Mouse (Mus musculus) hematopoietic multipotent progenitor cell, adult 10-12 weeks (in vitro differentiated cells): Measurements from ENCODE around the gene Vopp1. TPM values are rescaled to one million over a fixed set of nuclear protein-coding genes. Genes with fewer than 3 reads are reported as not detected.

Experiments
- polyA plus RNA-seq: library from polyadenylated mRNA; stranded (reverse); fragments of >175 nt; gene quantifications from 2 replicates; pipeline ENCODE4 v1.2.3, GENCODE M21; 2012; ENCODE audit warnings: low replicate concordance

The Vopp1 gene
- polyA plus RNA-seq, result 12.0 and 15.4 TPM in 2 replicates

DNA sequence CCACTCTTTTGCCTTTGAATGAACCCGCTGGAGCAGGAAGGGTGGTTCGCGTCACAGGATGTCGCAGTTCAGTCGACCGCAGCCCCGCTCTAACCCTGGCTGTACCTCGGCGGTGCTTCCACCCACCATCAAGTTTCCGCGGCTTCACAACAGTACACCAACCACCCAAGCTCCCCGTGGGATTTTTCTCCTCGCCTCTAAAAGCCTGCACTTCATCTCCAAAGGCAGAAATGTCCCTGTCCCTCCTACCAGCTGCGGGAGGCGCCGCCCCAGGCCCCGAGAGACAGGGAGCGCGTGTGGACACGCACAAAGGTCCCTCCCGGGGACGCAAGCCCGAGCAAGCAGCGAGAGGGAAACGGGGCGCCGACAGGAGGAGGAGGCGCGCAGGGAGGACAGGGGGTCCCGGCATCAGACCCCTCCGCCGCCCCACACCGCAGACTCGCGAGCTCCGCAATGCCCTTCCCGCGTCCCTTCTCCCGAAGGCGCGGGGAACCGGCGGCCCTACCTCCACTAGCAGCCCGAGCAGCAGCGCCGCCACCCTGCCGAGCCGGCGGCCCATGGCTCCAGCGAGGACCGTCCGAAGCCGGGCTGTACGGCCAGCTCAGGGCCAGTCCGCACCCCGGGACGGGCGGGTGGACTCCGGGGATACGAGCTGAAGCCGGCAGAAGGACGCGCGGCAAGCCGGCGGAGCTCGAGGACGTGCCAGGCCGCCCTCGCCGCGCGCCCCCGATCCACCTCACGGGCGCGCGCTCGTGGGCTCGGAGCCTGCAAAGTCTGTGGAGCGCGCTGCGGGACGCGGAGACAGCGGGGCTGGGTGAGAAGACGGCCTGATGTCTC lies at the start of gene Vopp1:
TSS of gene Vopp1 (minus strand) at position 738 of the 837 bp plus-strand sequence.

DNA sequence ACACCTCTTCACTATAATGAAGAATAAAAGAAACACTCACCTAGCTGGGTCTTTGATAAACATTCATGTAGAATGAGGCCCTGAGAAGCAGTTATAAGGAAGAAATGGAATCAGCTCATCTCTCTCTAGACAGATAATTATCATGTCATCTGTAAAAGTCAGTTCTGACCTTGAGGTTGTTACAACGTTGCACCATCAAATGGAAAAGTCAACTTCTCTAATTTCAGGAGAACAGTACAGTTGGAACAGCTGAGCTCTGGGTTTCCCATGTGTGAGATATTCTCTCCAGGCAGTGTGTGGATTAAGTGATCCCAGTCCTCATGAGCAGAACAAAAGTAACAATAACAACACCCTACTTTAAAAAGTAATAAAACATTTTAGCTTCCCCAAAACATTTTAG lies 25.3 kb upstream of the Vopp1 start, which contains the start of gene Vmn1r21:
TSS of gene Vmn1r21 (minus strand) at position 58 of the 400 bp plus-strand sequence.

DNA sequence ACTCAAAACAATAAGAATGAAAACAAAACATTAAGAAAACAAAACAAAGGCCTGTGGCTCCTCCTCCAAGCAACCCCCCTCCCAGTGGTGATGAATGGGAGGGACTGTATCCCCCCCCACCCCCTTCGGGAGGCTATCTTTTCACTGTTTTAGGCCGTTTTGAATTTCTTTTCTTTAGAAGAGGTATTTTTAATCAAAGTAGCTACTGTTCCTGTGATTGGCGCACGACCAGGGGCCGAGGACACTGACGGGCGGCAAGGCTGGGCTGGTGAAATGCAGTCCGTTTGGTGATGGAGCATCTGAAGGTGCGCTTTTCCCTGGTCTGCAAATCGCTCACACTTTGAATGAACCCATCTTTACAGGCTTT lies 122.6 kb downstream of the Vopp1 start, which contains the start of gene Lancl2:
TSS of gene Lancl2 (plus strand) at position 165 of the 367 bp plus-strand sequence.

GRCm38 (mm10) chr6:57691467-57692261 lies 133.3 kb downstream of the Vopp1 start, which contains the start of gene Pyurf:
Pyurf (minus strand) TSS chr6:57692078.

Other genes with a start within 250 kb of the Vopp1 start
- 13.6 and 26.0 TPM in 2 replicates for gene Herc6, start 244.2 kb downstream of the Vopp1 start, polyA plus RNA-seq
- gene Pyurf, start 133.1 kb downstream of the Vopp1 start, polyA plus RNA-seq, result 5.9 and 11.0 TPM in 2 replicates
- gene Lancl2, start 122.6 kb downstream of the Vopp1 start, polyA plus RNA-seq, result 9.0 and 16.3 TPM in 2 replicates
- not detected in 2 replicates for gene Vmn1r21, start 25.2 kb upstream of the Vopp1 start, polyA plus RNA-seq
- not detected in 2 replicates for gene Vmn1r22, start 82.9 kb upstream of the Vopp1 start, polyA plus RNA-seq
- not detected in 2 replicates for gene Vmn1r23, start 101.7 kb upstream of the Vopp1 start, polyA plus RNA-seq
- not detected in 2 replicates for gene Vmn1r24, start 136.3 kb upstream of the Vopp1 start, polyA plus RNA-seq
- gene Vmn1r25, start 155.7 kb upstream of the Vopp1 start, polyA plus RNA-seq, result not detected in 2 replicates
- not detected in 2 replicates for gene Vmn1r26, start 190.0 kb upstream of the Vopp1 start, polyA plus RNA-seq